Mouse (Mus musculus): ENCODE data around the gene Wdr78. TPM values are rescaled to one million over a fixed set of nuclear protein-coding genes. Genes with fewer than 3 reads are reported as not detected.

The Wdr78 gene
- polyA plus RNA-seq, 1 experiment from 2014 or later = 0.12 TPM

DNA sequence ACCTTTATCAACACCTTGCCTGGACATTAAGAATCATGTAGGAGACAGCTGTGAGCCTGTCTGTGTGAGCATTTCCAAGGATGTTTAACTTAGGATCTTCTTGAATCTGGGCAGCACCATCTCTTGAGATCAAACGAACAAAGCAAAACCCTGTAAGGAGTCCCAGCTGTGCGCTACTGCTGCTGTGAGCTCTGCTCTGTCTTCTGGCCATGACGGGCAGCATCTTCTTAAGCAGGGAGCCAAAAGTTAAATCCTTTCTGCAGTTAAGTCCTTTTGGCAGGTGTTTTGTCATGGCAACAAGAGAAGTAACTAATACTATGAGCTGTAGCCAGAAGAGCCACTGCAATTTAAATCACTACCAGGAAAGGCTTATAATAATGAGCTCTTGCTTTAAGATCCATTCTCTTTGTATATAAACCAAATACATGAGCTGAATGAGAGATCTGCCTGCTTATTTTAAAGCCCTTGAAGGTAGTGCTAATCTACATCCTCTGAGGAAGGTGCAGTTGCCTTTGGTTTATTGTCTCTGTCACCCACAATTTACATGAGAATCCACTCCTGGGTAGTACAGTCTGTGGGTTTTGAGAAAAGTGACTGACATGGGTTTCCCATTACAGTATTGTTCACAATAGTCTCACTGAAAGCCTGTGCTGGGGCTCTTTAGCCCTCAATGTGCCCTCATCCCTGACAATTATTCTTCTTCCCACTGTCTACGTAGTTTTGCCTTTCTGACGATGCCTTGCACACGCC is 46.3 kb downstream of the Wdr78 start:
- TF ChIP-seq EP300 (IDR thresholded peaks at IDR 0.05; ENCODE audit: low read depth) (no peak), CTCF (IDR thresholded peaks at IDR 0.05; ENCODE audit: low read depth) (no peak)
- H3K9me3 ChIP-seq (ENCODE audit: low read length) = no peaks in the 10 kb centered on the region
- H3K4me1 ChIP-seq (ENCODE audit: insufficient read depth) = no peaks in the 10 kb centered on the region
- H3K4me3 ChIP-seq (ENCODE audit: low read depth, low read length) = no peak overlapping the region
- DNase-seq (no peak), ATAC-seq (no peak)
- no peaks in the 10 kb centered on the region for H3K36me3 ChIP-seq (replicated peaks; ENCODE audit: insufficient read depth, low read length)
- H3K9ac ChIP-seq (replicated peaks) = no peak overlapping the region
- H3K27ac ChIP-seq (ENCODE audit: low read depth) = no peak overlapping the region
- H3K4me2 ChIP-seq (ENCODE audit: low read depth, low read length) = no peak overlapping the region
- WGBS (ENCODE audit: insufficient replicate concordance) = 78% methylated on average over 6 of the region's 6 CpGs
- no peaks in the 10 kb centered on the region for H3K27me3 ChIP-seq (ENCODE audit: insufficient read depth, low read length)

DNA sequence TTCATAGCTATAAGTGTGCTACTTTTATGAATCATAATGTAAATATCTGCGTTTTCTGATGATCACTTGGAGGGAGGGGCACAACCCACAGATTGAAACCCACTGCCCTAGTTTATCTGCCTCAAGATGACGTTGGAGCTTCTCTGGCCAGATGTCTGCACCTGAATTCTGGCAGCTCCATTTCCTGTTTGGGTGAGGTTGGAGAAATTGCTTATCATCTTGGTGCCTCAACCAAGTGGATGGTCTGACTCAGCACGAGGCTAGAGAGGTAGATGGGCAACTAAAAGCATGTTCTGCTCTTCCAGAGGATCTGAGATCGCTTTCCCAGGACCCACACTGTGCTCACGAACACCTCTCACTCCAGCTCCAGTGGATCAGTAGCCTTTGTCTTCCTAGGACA is 49.4 kb downstream of the Wdr78 start:
- TF ChIP-seq EP300 (IDR thresholded peaks at IDR 0.05; ENCODE audit: low read depth) (no peak), CTCF (IDR thresholded peaks at IDR 0.05; ENCODE audit: low read depth) (no peak)
- H3K4me2 ChIP-seq (ENCODE audit: low read depth, low read length) = no peak overlapping the region
- no peak overlapping the region for H3K4me3 ChIP-seq (ENCODE audit: low read depth, low read length)
- no peak for ATAC-seq
- H3K4me1 ChIP-seq (ENCODE audit: insufficient read depth) = no peaks in the 10 kb centered on the region
- H3K9me3 ChIP-seq (ENCODE audit: low read length) = no peaks in the 10 kb centered on the region
- no peaks in the 10 kb centered on the region for H3K36me3 ChIP-seq (replicated peaks; ENCODE audit: insufficient read depth, low read length)
- DNase-seq = no peak
- H3K9ac ChIP-seq (replicated peaks) = no peak overlapping the region
- no peak overlapping the region for H3K27ac ChIP-seq (ENCODE audit: low read depth)
- no peaks in the 10 kb centered on the region for H3K27me3 ChIP-seq (ENCODE audit: insufficient read depth, low read length)
- 54% methylated on average over 5 of the region's 5 CpGs for WGBS (ENCODE audit: insufficient replicate concordance)

DNA sequence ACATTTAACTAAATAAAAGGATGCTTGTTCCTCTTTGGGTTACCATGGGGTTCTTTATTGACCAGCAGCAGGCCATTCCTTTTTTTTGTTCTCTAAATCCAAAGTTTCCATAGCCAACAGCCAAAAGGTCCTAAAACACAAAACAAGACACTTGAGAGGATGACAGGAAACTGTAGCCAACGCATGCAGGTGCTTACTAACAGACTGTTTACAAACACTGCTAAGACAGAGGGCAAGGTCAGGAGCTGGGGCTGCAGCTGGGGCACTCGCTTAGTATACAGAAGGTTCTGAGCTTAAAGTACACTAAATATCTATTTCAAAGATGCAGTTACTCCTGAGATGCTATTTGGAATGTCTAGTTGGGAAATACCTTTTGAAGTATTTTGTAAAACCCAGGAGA is 49.9 kb downstream of the Wdr78 start:
- ATAC-seq (no peak), DNase-seq (no peak)
- no peak for TF ChIP-seq EP300 (IDR thresholded peaks at IDR 0.05; ENCODE audit: low read depth)
- TF ChIP-seq CTCF (IDR thresholded peaks at IDR 0.05; ENCODE audit: low read depth) = no peak
- no peak overlapping the region for H3K4me2 ChIP-seq (ENCODE audit: low read depth, low read length)
- no peaks in the 10 kb centered on the region for H3K27me3 ChIP-seq (ENCODE audit: insufficient read depth, low read length)
- H3K9me3 ChIP-seq (ENCODE audit: low read length) = no peaks in the 10 kb centered on the region
- H3K4me3 ChIP-seq (ENCODE audit: low read depth, low read length) = no peak overlapping the region
- H3K4me1 ChIP-seq (ENCODE audit: insufficient read depth) = no peaks in the 10 kb centered on the region
- WGBS (ENCODE audit: insufficient replicate concordance) = 67% methylated on average over 2 of the region's 2 CpGs
- H3K27ac ChIP-seq (ENCODE audit: low read depth) = no peak overlapping the region
- H3K36me3 ChIP-seq (replicated peaks; ENCODE audit: insufficient read depth, low read length) = no peaks in the 10 kb centered on the region
- no peak overlapping the region for H3K9ac ChIP-seq (replicated peaks)

DNA sequence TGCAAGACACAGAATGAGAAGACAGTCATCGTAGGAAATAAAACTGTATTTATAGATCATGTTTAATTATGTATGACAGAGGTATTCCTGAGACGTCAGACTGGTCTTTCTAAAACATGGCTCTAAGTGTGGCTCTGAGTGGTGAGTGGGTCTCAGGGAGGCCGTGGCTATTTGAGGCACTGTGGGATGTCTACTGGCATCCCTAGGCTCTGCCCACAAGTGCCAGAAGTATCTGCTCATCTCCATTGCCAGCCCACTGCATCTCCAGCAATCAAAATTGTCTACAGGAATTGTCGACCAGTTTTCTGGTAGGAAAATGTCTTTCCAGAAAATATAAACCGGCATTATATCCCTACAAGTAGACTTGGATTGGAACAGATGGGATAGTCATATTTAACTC is 57.4 kb downstream of the Wdr78 start:
- Histone ChIP-seq H3K4me1 (ENCODE audit: insufficient read depth) (no peaks in the 10 kb centered on the region), H3K4me2 (ENCODE audit: low read depth, low read length) (no peak overlapping the region), H3K27ac (ENCODE audit: low read depth) (no peak overlapping the region), H3K36me3 (replicated peaks; ENCODE audit: insufficient read depth, low read length) (no peaks in the 10 kb centered on the region), H3K9ac (replicated peaks) (no peak overlapping the region), H3K27me3 (ENCODE audit: insufficient read depth, low read length) (no peaks in the 10 kb centered on the region), H3K4me3 (ENCODE audit: low read depth, low read length) (no peak overlapping the region), H3K9me3 (ENCODE audit: low read length) (no peaks in the 10 kb centered on the region)
- 79% methylated on average over 5 of the region's 5 CpGs for WGBS (ENCODE audit: insufficient replicate concordance)
- DNase-seq = no peak
- ATAC-seq = no peak
- TF ChIP-seq EP300 (IDR thresholded peaks at IDR 0.05; ENCODE audit: low read depth) = no peak
- no peak for TF ChIP-seq CTCF (IDR thresholded peaks at IDR 0.05; ENCODE audit: low read depth)

DNA sequence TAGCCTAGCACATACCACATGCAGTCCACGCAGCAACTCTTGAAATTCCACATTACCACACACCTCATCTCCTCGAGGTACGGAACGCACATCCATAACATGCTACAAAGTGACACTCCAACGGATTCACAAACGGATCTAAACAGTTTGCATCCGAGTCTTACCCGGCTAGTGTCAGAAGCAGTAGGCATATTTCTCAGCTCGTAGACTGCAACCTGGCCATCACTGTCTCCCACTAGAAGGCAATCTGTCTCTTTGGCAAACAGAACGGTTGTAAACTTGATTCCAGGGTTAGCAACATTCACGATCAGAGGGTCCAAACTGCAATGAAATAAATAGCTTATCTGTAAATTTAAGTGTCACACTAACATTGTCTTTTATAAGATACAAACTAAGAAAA is 66.3 kb downstream of the Wdr78 start:
- Histone ChIP-seq H3K9me3 (ENCODE audit: low read length) (no peaks in the 10 kb centered on the region), H3K4me2 (ENCODE audit: low read depth, low read length) (no peak overlapping the region), H3K4me3 (ENCODE audit: low read depth, low read length) (no peak overlapping the region), H3K36me3 (replicated peaks; ENCODE audit: insufficient read depth, low read length) (no peaks in the 10 kb centered on the region), H3K4me1 (ENCODE audit: insufficient read depth) (no peaks in the 10 kb centered on the region), H3K27ac (ENCODE audit: low read depth) (no peak overlapping the region), H3K27me3 (ENCODE audit: insufficient read depth, low read length) (no peaks in the 10 kb centered on the region), H3K9ac (replicated peaks) (no peak overlapping the region)
- no peak for ATAC-seq
- 82% methylated on average over 11 of the region's 11 CpGs for WGBS (ENCODE audit: insufficient replicate concordance)
- no peak for TF ChIP-seq CTCF (IDR thresholded peaks at IDR 0.05; ENCODE audit: low read depth)
- no peak for TF ChIP-seq EP300 (IDR thresholded peaks at IDR 0.05; ENCODE audit: low read depth)
- DNase-seq = no peak

DNA sequence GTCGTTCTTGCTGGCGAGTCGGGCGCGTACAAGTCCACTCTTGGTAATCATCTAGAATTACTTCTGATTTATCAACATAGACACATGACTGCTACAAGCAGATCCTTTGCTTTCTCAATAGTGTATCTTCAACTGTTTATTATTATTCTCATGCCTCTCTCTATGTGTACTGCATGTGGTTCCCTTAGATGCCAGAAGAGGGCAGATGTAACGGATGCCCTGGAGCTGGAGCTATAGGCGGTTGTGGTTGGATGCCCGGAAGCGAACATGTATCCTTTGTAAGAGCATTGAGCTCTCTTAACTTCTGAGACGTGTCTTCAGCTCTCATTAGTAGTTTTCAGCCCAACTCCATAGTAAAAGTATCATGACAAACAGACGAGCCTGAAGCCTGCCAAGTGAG is 71.4 kb downstream of the Wdr78 start:
- TF ChIP-seq CTCF (IDR thresholded peaks at IDR 0.05; ENCODE audit: low read depth) = peak; percentile 28
- TF ChIP-seq EP300 (IDR thresholded peaks at IDR 0.05; ENCODE audit: low read depth) = no peak

More for the DNA sequence above, 71.4 kb downstream of the Wdr78 start:
- H3K36me3 ChIP-seq (replicated peaks; ENCODE audit: insufficient read depth, low read length) = no peaks in the 10 kb centered on the region
- H3K4me1 ChIP-seq (ENCODE audit: insufficient read depth) = no peaks in the 10 kb centered on the region
- H3K27me3 ChIP-seq (ENCODE audit: insufficient read depth, low read length) = no peaks in the 10 kb centered on the region
- no peak overlapping the region for H3K9ac ChIP-seq (replicated peaks)
- no peak overlapping the region for H3K4me2 ChIP-seq (ENCODE audit: low read depth, low read length)
- ATAC-seq (no peak), DNase-seq (no peak)
- no peak overlapping the region for H3K27ac ChIP-seq (ENCODE audit: low read depth)
- H3K4me3 ChIP-seq (ENCODE audit: low read depth, low read length) = no peak overlapping the region
- H3K9me3 ChIP-seq (ENCODE audit: low read length) = no peaks in the 10 kb centered on the region
- 87% methylated on average over 11 of the region's 11 CpGs for WGBS (ENCODE audit: insufficient replicate concordance)
